Comparison of ENCODE assay signal across 12 mouse cellular contexts in genomic region chr2:65909724-65910521, GRCm38 (mm10).
DNase-seq lines count a peak whose midpoint lies in the region; ATAC-seq and TF ChIP-seq lines count a peak whose summit lies in the region.
"Had no signal": no experiment of that assay in that cellular context is flagged by ENCODE, and none has a peak within 500 bp of the region (broad histone marks: within the 10 kb centered on the region; RNA-seq: fewer than 3 reads in every experiment).

No protein-coding gene starts in this region.

- intact Hi-C loops in heart, postnatal 14 days (cut with DNase I), result no loop called here

- WGBS in heart, embryonic 11.5 days (ENCODE audit: insufficient replicate concordance), result 22% methylated on average over 13 of the region's 13 CpGs
- 11% methylated on average over 13 of the region's 13 CpGs for WGBS in forebrain, embryonic 15.5 days
- 7% methylated on average over 13 of the region's 13 CpGs for WGBS in midbrain, embryonic 13.5 days

- H3K4me3 ChIP-seq in heart, embryonic 11.5 days (ENCODE audit: low read depth, low read length), result peak overlapping the region; percentile 11; the same call in 1 of the 2 replicates
- no peak overlapping the region for H3K4me3 ChIP-seq in ES-E14 (ENCODE audit: insufficient read depth in 1 of 2, low read depth in 1 of 2, low read length in 2 of 2, poor library complexity in 1 of 2, severe bottlenecking in 1 of 2)
- no peak overlapping the region for H3K4me3 ChIP-seq in forebrain, embryonic 15.5 days
- no peak overlapping the region for H3K4me3 ChIP-seq in midbrain, embryonic 13.5 days (replicated peaks)

- no peaks in the 10 kb centered on the region for H3K9me3 ChIP-seq in heart, embryonic 11.5 days (replicated peaks; ENCODE audit: control insufficient read depth, low read length)
- H3K9me3 ChIP-seq in ES-E14 (ENCODE audit: control insufficient read depth, insufficient read depth, low read depth, low read length), result no peaks in the 10 kb centered on the region
- no peaks in the 10 kb centered on the region for H3K9me3 ChIP-seq in forebrain, embryonic 15.5 days
- no peaks in the 10 kb centered on the region for H3K9me3 ChIP-seq in midbrain, embryonic 13.5 days

- in situ Hi-C loops in ES-E14 (cut with MboI; ENCODE audit: low sequenced_read_pairs in 2 of 2, unreplicated experiment in 2 of 2), result no loop called here

- H3K4me1 ChIP-seq in heart, embryonic 11.5 days (ENCODE audit: control insufficient read depth, insufficient read depth, low read length), result no peaks in the 10 kb centered on the region
- H3K4me1 ChIP-seq in ES-E14 (ENCODE audit: control insufficient read depth in 2 of 2, insufficient read depth in 2 of 2, low read length in 2 of 2, poor library complexity in 1 of 2), result peaks cover 4 to 6% of the 10 kb centered on the region in 2 experiments; a peak in 3 of 4 replicates
- peaks cover 11% of the 10 kb centered on the region; the same call in 1 of the 2 replicates for H3K4me1 ChIP-seq in forebrain, embryonic 15.5 days
- H3K4me1 ChIP-seq in midbrain, embryonic 13.5 days (replicated peaks), result peaks cover 25% of the 10 kb centered on the region

- H3K4me2 ChIP-seq in heart, embryonic 11.5 days, result peak overlapping the region; percentile 40
- H3K4me2 ChIP-seq in forebrain, embryonic 15.5 days (replicated peaks), result peak overlapping the region; percentile 6; the same call in 1 of the 2 replicates
- H3K4me2 ChIP-seq in midbrain, embryonic 13.5 days (replicated peaks), result peak overlapping the region; percentile 17; the same call in 1 of the 2 replicates

- no peak overlapping the region for H3K27ac ChIP-seq in heart, embryonic 11.5 days (ENCODE audit: low read depth, low read length)
- no peak overlapping the region; the same call in 1 of the 2 replicates for H3K27ac ChIP-seq in ES-E14 (ENCODE audit: insufficient read depth, low read depth, low read length, poor library complexity, severe bottlenecking)
- no peak overlapping the region for H3K27ac ChIP-seq in forebrain, embryonic 15.5 days (replicated peaks)
- H3K27ac ChIP-seq in midbrain, embryonic 13.5 days, result 0 out of 2 replicates have a peak overlapping the region, but pooled peaks have one; percentile 32

- DNase-seq in heart, postnatal 14 days, result no peak
- DNase-seq in ES-E14 (ENCODE audit: low read depth, low spot score), result peak; percentile 15
- no peak for DNase-seq in embryo, embryonic 10.5 days (ENCODE audit: low spot score)
- DNase-seq in adipocyte (ENCODE audit: low spot score), result no peak
- DNase-seq: adrenal gland, postnatal 36 days; cerebellum, adult 9-11 months; retina, postnatal 1 day; thymus, postnatal 4 days had no signal

- no peaks in the 10 kb centered on the region for H3K27me3 ChIP-seq in heart, embryonic 11.5 days (ENCODE audit: control insufficient read depth, insufficient read depth, low read length)
- no peaks in the 10 kb centered on the region for H3K27me3 ChIP-seq in forebrain, embryonic 15.5 days
- H3K27me3 ChIP-seq in midbrain, embryonic 13.5 days, result no peaks in the 10 kb centered on the region

- no peak for ATAC-seq in heart, embryonic 11.5 days (replicated peaks; ENCODE audit: insufficient number of reproducible peaks, low FRiP score, low TSS enrichment)
- peak; percentile 30; the same call in 1 of the 2 replicates for ATAC-seq in forebrain, embryonic 15.5 days (replicated peaks)
- peak; percentile 35 for ATAC-seq in midbrain, embryonic 13.5 days
- no peak for ATAC-seq in granulocyte monocyte progenitor cell, adult 5-6 weeks (replicated peaks; ENCODE audit: poor library complexity, severe bottlenecking)

- no peak overlapping the region for H3K9ac ChIP-seq in heart, embryonic 11.5 days (ENCODE audit: low read depth, low read length)
- H3K9ac ChIP-seq in ES-E14 (ENCODE audit: insufficient read depth, low read depth, low read length, poor library complexity, severe bottlenecking), result no peak overlapping the region
- H3K9ac ChIP-seq in forebrain, embryonic 15.5 days (replicated peaks), result no peak overlapping the region
- no peak overlapping the region for H3K9ac ChIP-seq in midbrain, embryonic 13.5 days (replicated peaks)

- H3K36me3 ChIP-seq in heart, embryonic 11.5 days (ENCODE audit: control insufficient read depth, insufficient read depth, low read length), result no peaks in the 10 kb centered on the region
- H3K36me3 ChIP-seq in ES-E14 (ENCODE audit: control insufficient read depth, insufficient read depth, low read length, poor library complexity, severe bottlenecking), result no peaks in the 10 kb centered on the region
- H3K36me3 ChIP-seq in forebrain, embryonic 15.5 days, result no peaks in the 10 kb centered on the region
- H3K36me3 ChIP-seq in midbrain, embryonic 13.5 days, result no peaks in the 10 kb centered on the region

TF ChIP-seq in ES-E14, 5 proteins besides CTCF, POLR2A, EP300 and RAD21:
- TF ChIP-seq ZNF384 (IDR thresholded peaks at IDR 0.05; ENCODE audit: low read depth, low read length) (no peak), ZC3H11A (IDR thresholded peaks at IDR 0.05; ENCODE audit: borderline replicate concordance, low read depth, low read length) (no peak), HCFC1 (IDR thresholded peaks at IDR 0.05; ENCODE audit: borderline replicate concordance, insufficient read depth, low read length) (no peak), CHD2 (IDR thresholded peaks at IDR 0.05; ENCODE audit: low read depth, low read length) (no peak), MAFK (IDR thresholded peaks at IDR 0.05; ENCODE audit: insufficient read depth, low read depth, low read length) (no peak)

Comparison
In these comparisons a context has a peak if more than half of its experiments do, and no peak if none do; other contexts are left out.
1. ATAC-seq: peak in forebrain, embryonic 15.5 days (single experiment) and midbrain, embryonic 13.5 days (single experiment); none in heart, embryonic 11.5 days (single experiment) and granulocyte monocyte progenitor cell, adult 5-6 weeks (single experiment).
2. Peak in every context shown above with its lines, with median percentiles within 50 percentile points of each other: H3K4me2 ChIP-seq.